ENCODE assay signal across 10 mouse cellular contexts in genomic region chr1:91819237-91819636, GRCm38 (mm10). TPM values are rescaled to one million over a fixed set of nuclear protein-coding genes. Genes with fewer than 3 reads are reported as not detected.
DNase-seq lines count a peak whose midpoint lies in the region; ATAC-seq and TF ChIP-seq lines count a peak whose summit lies in the region.
"Had no signal": no experiment of that assay in that cellular context is flagged by ENCODE, and none has a peak within 500 bp of the region (broad histone marks: within the 10 kb centered on the region; RNA-seq: fewer than 3 reads in every experiment).

No protein-coding gene starts in this region.

- TF ChIP-seq CTCF in bone marrow macrophage, adult 2 months (IDR thresholded peaks at IDR 0.05; ENCODE audit: low read depth, low read length), result peak; percentile 38; the same call in 1 of the 2 replicates
- TF ChIP-seq CTCF in small intestine, adult 2 months (IDR thresholded peaks at IDR 0.05; ENCODE audit: extremely low read depth, insufficient read length, insufficient replicate concordance, low read depth, low read length), result peak; percentile 40; the same call in 1 of the 2 replicates

- DNase-seq in gastrocnemius, adult 18-20 months (ENCODE audit: low spot score), result peak; percentile 38
- DNase-seq in gastrocnemius, postnatal 25 days, result no peak
- peak; percentile 40 for DNase-seq in midbrain, embryonic 10.5 days (ENCODE audit: low spot score)
- DNase-seq in spleen, postnatal 4 days (ENCODE audit: low spot score in 2 of 2), result no peak
- no peak for DNase-seq in kidney, adult 11 months

- peaks cover 6% of the 10 kb centered on the region; the same call in 1 of the 2 replicates for H3K4me1 ChIP-seq in midbrain, embryonic 10.5 days
- no peaks in the 10 kb centered on the region for H3K4me1 ChIP-seq in midbrain, embryonic 16.5 days (ENCODE audit: control insufficient read depth, insufficient read depth, low read length)
- no peaks in the 10 kb centered on the region for H3K4me1 ChIP-seq in bone marrow macrophage, adult 2 months (ENCODE audit: control insufficient read depth, insufficient read depth, low read length)
- H3K4me1 ChIP-seq in small intestine, adult 2 months (ENCODE audit: control insufficient read depth, insufficient read depth, insufficient read length, low read length), result no peaks in the 10 kb centered on the region

- no peak overlapping the region for H3K4me3 ChIP-seq in midbrain, embryonic 10.5 days
- H3K4me3 ChIP-seq in midbrain, embryonic 16.5 days (ENCODE audit: low read depth, low read length), result no peak overlapping the region
- H3K4me3 ChIP-seq in bone marrow macrophage, adult 2 months (ENCODE audit: insufficient read depth, low read length), result no peak overlapping the region
- no peak overlapping the region for H3K4me3 ChIP-seq in small intestine, adult 2 months (ENCODE audit: low read depth, low read length)
- H3K4me3 ChIP-seq: heart, embryonic 15.5 days; limb, embryonic 13.5 days had no signal

- 69% methylated on average over 9 of the region's 9 CpGs for WGBS in midbrain, embryonic 10.5 days
- WGBS in midbrain, embryonic 16.5 days, result 63% methylated on average over 9 of the region's 9 CpGs
- 48% methylated on average over 9 of the region's 9 CpGs for WGBS in small intestine, adult 2 months

- H3K27me3 ChIP-seq in midbrain, embryonic 10.5 days (ENCODE audit: low read depth, poor library complexity, severe bottlenecking), result no peaks in the 10 kb centered on the region
- H3K27me3 ChIP-seq in midbrain, embryonic 16.5 days (ENCODE audit: control insufficient read depth, insufficient read depth, low read depth, low read length), result no peaks in the 10 kb centered on the region
- H3K27me3 ChIP-seq in small intestine, adult 2 months (ENCODE audit: control insufficient read depth, insufficient read depth, low read length), result no peaks in the 10 kb centered on the region
- H3K27me3 ChIP-seq: heart, embryonic 15.5 days; limb, embryonic 13.5 days had no signal

- ATAC-seq in midbrain, embryonic 16.5 days, result no peak

- no peak overlapping the region for H3K27ac ChIP-seq in midbrain, embryonic 10.5 days (replicated peaks)
- no peak overlapping the region for H3K27ac ChIP-seq in midbrain, embryonic 16.5 days (ENCODE audit: low read length)
- no peak overlapping the region for H3K27ac ChIP-seq in bone marrow macrophage, adult 2 months (ENCODE audit: insufficient read depth, low read depth, low read length)
- no peak overlapping the region for H3K27ac ChIP-seq in small intestine, adult 2 months (ENCODE audit: insufficient read depth, low read depth, low read length)
- H3K27ac ChIP-seq: heart, embryonic 15.5 days; limb, embryonic 13.5 days had no signal

- H3K4me2 ChIP-seq in midbrain, embryonic 16.5 days (ENCODE audit: low read length), result no peak overlapping the region
- H3K4me2 ChIP-seq: heart, embryonic 15.5 days; limb, embryonic 13.5 days had no signal

- no peak overlapping the region for H3K9ac ChIP-seq in midbrain, embryonic 16.5 days (ENCODE audit: low read depth, low read length)
- H3K9ac ChIP-seq: heart, embryonic 15.5 days; limb, embryonic 13.5 days had no signal

- no peaks in the 10 kb centered on the region for H3K9me3 ChIP-seq in midbrain, embryonic 10.5 days (replicated peaks)
- H3K9me3 ChIP-seq in midbrain, embryonic 16.5 days (replicated peaks; ENCODE audit: control insufficient read depth, low read length, poor library complexity, severe bottlenecking), result no peaks in the 10 kb centered on the region
- H3K9me3 ChIP-seq: heart, embryonic 15.5 days; limb, embryonic 13.5 days had no signal

- no peaks in the 10 kb centered on the region for H3K36me3 ChIP-seq in midbrain, embryonic 10.5 days
- H3K36me3 ChIP-seq in midbrain, embryonic 16.5 days (ENCODE audit: control insufficient read depth, insufficient read depth, low read length), result no peaks in the 10 kb centered on the region
- no peaks in the 10 kb centered on the region for H3K36me3 ChIP-seq in small intestine, adult 2 months (ENCODE audit: control insufficient read depth, insufficient read depth, low read length)
- H3K36me3 ChIP-seq: heart, embryonic 15.5 days had no signal

- no peak for TF ChIP-seq POLR2A in bone marrow macrophage, adult 2 months (IDR thresholded peaks at IDR 0.05; ENCODE audit: borderline replicate concordance, low read depth, low read length)
- TF ChIP-seq POLR2A in small intestine, adult 2 months (IDR thresholded peaks at IDR 0.05; ENCODE audit: low read depth, low read length), result no peak

RNA-seq across cellular contexts. Expression of gene Twist2, which starts 18.0 kb away (rescaled TPM):
- total RNA-seq in gastrocnemius, adult 18-20 months (2021), result 1 to 10 TPM in 1 of 2 experiments, under 1 TPM in 1; 0.91 to 1.7 TPM
- total RNA-seq in gastrocnemius, postnatal 25 days (2021), result 1 to 10 TPM; 1.5 to 1.9 TPM
- 9.4 and 12.3 TPM in 2 replicates for polyA plus RNA-seq in midbrain, embryonic 10.5 days (2016; fragmentation: Nextera tagmentation; extraction: Ambion mirVana)
- polyA plus RNA-seq in midbrain, embryonic 16.5 days (2015; fragmentation: Nextera tagmentation; extraction: Ambion mirVana), result 2.6 and 3.5 TPM in 2 replicates
- polyA plus RNA-seq in bone marrow macrophage, adult 2 months (2012; ENCODE audit: insufficient read depth, insufficient read length, missing spikeins), result 0.42 TPM in 1 of 2 replicates, not detected in the other
- 2.7 and 3.3 TPM in 2 replicates for polyA plus RNA-seq in small intestine, adult 2 months (2012; rRNA removed)

Comparison
In these comparisons a context has a peak if more than half of its experiments do, and no peak if none do; other contexts are left out.
1. DNase-seq: peak in gastrocnemius, adult 18-20 months (single experiment) and midbrain, embryonic 10.5 days (single experiment); none in gastrocnemius, postnatal 25 days (single experiment), spleen, postnatal 4 days (0 of 2) and kidney, adult 11 months (single experiment).